Comparison of ENCODE assay signal across 17 mouse cellular contexts in the genomic region with DNA sequence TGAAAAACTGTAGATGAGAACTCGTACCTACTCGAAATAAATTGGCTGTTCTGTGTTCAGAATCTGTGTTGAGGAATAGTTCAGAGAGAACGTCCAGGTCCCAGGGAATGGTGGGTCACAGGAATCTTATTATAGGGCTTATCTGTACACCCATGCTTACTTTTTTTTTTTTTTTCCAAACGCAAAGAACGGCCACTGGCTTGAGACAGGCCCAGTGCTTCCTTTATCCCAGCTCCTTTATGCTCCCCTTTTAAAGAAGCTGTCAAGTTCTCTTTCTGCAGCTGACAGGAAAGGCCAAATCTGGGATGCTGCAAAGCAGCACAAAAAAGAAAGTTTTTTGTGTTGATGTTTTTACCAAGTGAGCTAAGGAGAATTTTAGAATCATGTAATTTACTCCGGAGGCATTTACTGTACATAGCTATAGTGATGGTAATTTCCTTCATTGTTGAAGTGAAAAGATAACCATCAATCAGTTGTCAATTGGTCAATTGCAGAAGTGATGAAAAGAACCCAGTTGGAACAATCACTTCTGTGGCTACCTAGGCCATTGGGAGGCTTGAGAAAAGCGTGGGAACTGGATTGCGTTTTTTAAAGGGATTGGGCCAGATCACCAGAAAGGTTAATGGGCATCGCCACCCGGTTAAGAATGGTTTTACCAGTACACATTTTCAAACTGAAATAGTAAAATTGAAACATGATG.
A peak's percentile ranks its signal among the peaks of the same experiment; 100 is the strongest.
DNase-seq lines count a peak whose midpoint lies in the region; ATAC-seq and TF ChIP-seq lines count a peak whose summit lies in the region.
"Had no signal": no experiment of that assay in that cellular context is flagged by ENCODE, and none has a peak within 500 bp of the region (broad histone marks: within the 10 kb centered on the region; RNA-seq: fewer than 3 reads in every experiment).

No protein-coding gene starts in this region.

- peak overlapping the region; percentile 90 for H3K27ac ChIP-seq in hindbrain, embryonic 10.5 days
- no peak overlapping the region for H3K27ac ChIP-seq in hindbrain, postnatal 0 days
- peak overlapping the region; percentile 51 for H3K27ac ChIP-seq in hindbrain, embryonic 11.5 days (ENCODE audit: low read depth, low read length)
- no peak overlapping the region for H3K27ac ChIP-seq in neural tube, embryonic 12.5 days
- H3K27ac ChIP-seq: embryonic facial prominence, embryonic 15.5 days; intestine, embryonic 15.5 days; liver, embryonic 12.5 days had no signal

- no peaks in the 10 kb centered on the region for H3K36me3 ChIP-seq in hindbrain, embryonic 10.5 days
- H3K36me3 ChIP-seq in hindbrain, postnatal 0 days (ENCODE audit: insufficient read depth, low read length): no peaks in the 10 kb centered on the region
- H3K36me3 ChIP-seq in hindbrain, embryonic 11.5 days (ENCODE audit: control insufficient read depth, insufficient read depth, low read length): no peaks in the 10 kb centered on the region
- H3K36me3 ChIP-seq in neural tube, embryonic 12.5 days: no peaks in the 10 kb centered on the region
- H3K36me3 ChIP-seq: embryonic facial prominence, embryonic 15.5 days; intestine, embryonic 15.5 days; liver, embryonic 12.5 days had no signal

- peak; percentile 40 for DNase-seq in hindbrain, embryonic 10.5 days (ENCODE audit: low spot score)
- no peak for DNase-seq in hindbrain, postnatal 0 days (ENCODE audit: low spot score)
- peak; percentile 74 for DNase-seq in embryo, embryonic 10 days (ENCODE audit: low spot score)
- DNase-seq in hindbrain, embryonic 11.5 days (ENCODE audit: low spot score): peak; percentile 60
- no peak for DNase-seq in right cerebral cortex, postnatal 4 days
- DNase-seq in layer of hippocampus, adult 8-10 months (ENCODE audit: low spot score in 2 of 2): no peak
- DNase-seq: adrenal gland, postnatal 10 days; cerebellum, postnatal 14 days; heart, adult 18-20 months; layer of hippocampus, adult 9-11 months; thymus, postnatal 25 days had no signal

- 29% methylated on average over 10 of the region's 10 CpGs for WGBS in hindbrain, embryonic 10.5 days
- 32% methylated on average over 10 of the region's 10 CpGs for WGBS in hindbrain, postnatal 0 days
- WGBS in hindbrain, embryonic 11.5 days: 19% methylated on average over 10 of the region's 10 CpGs
- WGBS in neural tube, embryonic 12.5 days: 13% methylated on average over 10 of the region's 10 CpGs

- no peak for TF ChIP-seq CTCF in hindbrain, postnatal 0 days (IDR thresholded peaks at IDR 0.05; ENCODE audit: low read depth)

- H3K9ac ChIP-seq in hindbrain, postnatal 0 days (replicated peaks; ENCODE audit: low read length): no peak overlapping the region
- no peak overlapping the region for H3K9ac ChIP-seq in hindbrain, embryonic 11.5 days (ENCODE audit: low read depth, low read length)
- no peak overlapping the region for H3K9ac ChIP-seq in neural tube, embryonic 12.5 days
- H3K9ac ChIP-seq: embryonic facial prominence, embryonic 15.5 days; intestine, embryonic 15.5 days; liver, embryonic 12.5 days had no signal

- H3K27me3 ChIP-seq in hindbrain, embryonic 10.5 days (ENCODE audit: insufficient read depth, poor library complexity, severe bottlenecking): no peaks in the 10 kb centered on the region
- H3K27me3 ChIP-seq in hindbrain, postnatal 0 days (ENCODE audit: insufficient read depth, low read length): no peaks in the 10 kb centered on the region; the same call in 1 of the 2 replicates
- H3K27me3 ChIP-seq in hindbrain, embryonic 11.5 days (ENCODE audit: control insufficient read depth, insufficient read depth, low read length): no peaks in the 10 kb centered on the region
- H3K27me3 ChIP-seq in neural tube, embryonic 12.5 days (replicated peaks): no peaks in the 10 kb centered on the region
- H3K27me3 ChIP-seq: embryonic facial prominence, embryonic 15.5 days; intestine, embryonic 15.5 days; liver, embryonic 12.5 days had no signal

- no peak for ATAC-seq in hindbrain, postnatal 0 days
- ATAC-seq in hindbrain, embryonic 11.5 days (ENCODE audit: low FRiP score): peak; percentile 65
- ATAC-seq in neural tube, embryonic 12.5 days (ENCODE audit: low FRiP score, low read depth): peak; percentile 73
- ATAC-seq in erythroid progenitor cell, adult 5-6 weeks (replicated peaks; ENCODE audit: low FRiP score, poor library complexity, severe bottlenecking): no peak
- ATAC-seq: intestine, embryonic 15.5 days; liver, embryonic 12.5 days; lung, postnatal 0 days had no signal

- no peak overlapping the region for H3K4me2 ChIP-seq in hindbrain, postnatal 0 days (ENCODE audit: low read depth, low read length)
- no peak overlapping the region for H3K4me2 ChIP-seq in hindbrain, embryonic 11.5 days (replicated peaks; ENCODE audit: low read depth, low read length)
- H3K4me2 ChIP-seq in neural tube, embryonic 12.5 days (replicated peaks): no peak overlapping the region
- H3K4me2 ChIP-seq: embryonic facial prominence, embryonic 15.5 days; intestine, embryonic 15.5 days; liver, embryonic 12.5 days had no signal

- no peak overlapping the region for H3K4me3 ChIP-seq in hindbrain, embryonic 10.5 days
- H3K4me3 ChIP-seq in hindbrain, postnatal 0 days (ENCODE audit: low read length): no peak overlapping the region
- no peak overlapping the region for H3K4me3 ChIP-seq in hindbrain, embryonic 11.5 days (ENCODE audit: low read depth, low read length)
- no peak overlapping the region for H3K4me3 ChIP-seq in neural tube, embryonic 12.5 days
- H3K4me3 ChIP-seq: embryonic facial prominence, embryonic 15.5 days; intestine, embryonic 15.5 days; liver, embryonic 12.5 days had no signal

- H3K9me3 ChIP-seq in hindbrain, embryonic 10.5 days: no peaks in the 10 kb centered on the region
- no peaks in the 10 kb centered on the region for H3K9me3 ChIP-seq in hindbrain, postnatal 0 days (ENCODE audit: low read length)
- no peaks in the 10 kb centered on the region for H3K9me3 ChIP-seq in hindbrain, embryonic 11.5 days (ENCODE audit: control insufficient read depth, low read length)
- H3K9me3 ChIP-seq in neural tube, embryonic 12.5 days: no peaks in the 10 kb centered on the region
- H3K9me3 ChIP-seq: embryonic facial prominence, embryonic 15.5 days; intestine, embryonic 15.5 days; liver, embryonic 12.5 days had no signal

- peaks cover 44% of the 10 kb centered on the region for H3K4me1 ChIP-seq in hindbrain, embryonic 10.5 days (replicated peaks)
- no peaks in the 10 kb centered on the region for H3K4me1 ChIP-seq in hindbrain, postnatal 0 days (ENCODE audit: insufficient read depth, low read length)
- H3K4me1 ChIP-seq in hindbrain, embryonic 11.5 days (replicated peaks; ENCODE audit: control insufficient read depth, insufficient read depth, low read length): peaks cover 5% of the 10 kb centered on the region
- peaks cover 21% of the 10 kb centered on the region; the same call in 1 of the 2 replicates for H3K4me1 ChIP-seq in neural tube, embryonic 12.5 days
- H3K4me1 ChIP-seq: embryonic facial prominence, embryonic 15.5 days; intestine, embryonic 15.5 days; liver, embryonic 12.5 days had no signal

Comparison
In these comparisons a context has a peak if more than half of its experiments do, and no peak if none do; other contexts are left out.
1. DNase-seq: peak in hindbrain, embryonic 10.5 days (single experiment), embryo, embryonic 10 days (single experiment) and hindbrain, embryonic 11.5 days (single experiment); none in hindbrain, postnatal 0 days (single experiment), right cerebral cortex, postnatal 4 days (single experiment) and layer of hippocampus, adult 8-10 months (0 of 2).
2. H3K27ac ChIP-seq: peak in hindbrain, embryonic 10.5 days (single experiment) and hindbrain, embryonic 11.5 days (single experiment); none in hindbrain, postnatal 0 days (single experiment) and neural tube, embryonic 12.5 days (single experiment).
3. ATAC-seq: peak in hindbrain, embryonic 11.5 days (single experiment) and neural tube, embryonic 12.5 days (single experiment); none in hindbrain, postnatal 0 days (single experiment) and erythroid progenitor cell, adult 5-6 weeks (single experiment).